Mouse (Mus musculus) forebrain, embryonic 16.5 days (tissue): ENCODE data around the gene Arhgap18. TPM values are rescaled to one million over a fixed set of nuclear protein-coding genes. Genes with fewer than 3 reads are reported as not detected.

Experiments
- ATAC-seq: fragments of 200-750 bp; cut with Nextera tagmentation; 2 replicates; pipeline ENCODE4 v1.8.0; 2017; ENCODE audit warnings: mild to moderate bottlenecking, moderate library complexity
- H3K27ac ChIP-seq: fragments of 300-500 bp; sonication (generic); 2 replicates; pipeline ENCODE4 v1.5.1; 2014; ENCODE audit warnings: low read length, control low read depth
- H3K27me3 ChIP-seq: fragments of 300-500 bp; sonication (generic); replicated peaks from 2 replicates; pipeline ENCODE4 v1.6.1; 2014; ENCODE audit warnings: low read length; ENCODE audit not compliant: control insufficient read depth, insufficient read depth
- H3K36me3 ChIP-seq: fragments of 300-500 bp; sonication (generic); 2 replicates; pipeline ENCODE4 v1.6.1; 2014; ENCODE audit not compliant: control insufficient read depth, insufficient read depth
- H3K4me1 ChIP-seq: fragments of 300-500 bp; sonication (generic); replicated peaks from 2 replicates; pipeline ENCODE4 v1.6.1; 2014; ENCODE audit warnings: low read length; ENCODE audit not compliant: control insufficient read depth, insufficient read depth
- H3K4me2 ChIP-seq: fragments of 300-500 bp; sonication (generic); 2 replicates; pipeline ENCODE4 v1.6.1; 2014; ENCODE audit warnings: mild to moderate bottlenecking, low read length, control low read depth
- H3K4me3 ChIP-seq: fragments of 300-500 bp; sonication (generic); replicated peaks from 2 replicates; pipeline ENCODE4 v1.5.1; 2014; ENCODE audit warnings: mild to moderate bottlenecking, low read length, control low read depth
- H3K9ac ChIP-seq: fragments of 300-500 bp; sonication (generic); replicated peaks from 2 replicates; pipeline ENCODE4 v1.6.1; 2014; ENCODE audit warnings: low read depth, low read length, control low read depth
- H3K9me3 ChIP-seq: fragments of 300-500 bp; sonication (generic); 2 replicates; pipeline ENCODE4 v1.6.1; 2016; ENCODE audit warnings: low read length; ENCODE audit not compliant: control insufficient read depth
- WGBS: fragments of 180-500 bp; shearing (Covaris S2); extraction: QIAGEN DNeasy Blood & Tissue Kit; methylation state at CpG from one replicate; pipeline ENCODE4 v1.1.7; 2014; 5-methylcytosine and 5-hydroxymethylcytosine counted together
- polyA plus RNA-seq: library from polyadenylated mRNA; unstranded; fragments of >200 nt; fragmentation: Nextera tagmentation; extraction: Ambion mirVana; gene quantifications from 2 replicates; pipeline ENCODE4 v1.2.1, GENCODE M21; 2015

The Arhgap18 gene
- polyA plus RNA-seq, 1 experiment from 2014 or later, result 13.2 TPM

DNA sequence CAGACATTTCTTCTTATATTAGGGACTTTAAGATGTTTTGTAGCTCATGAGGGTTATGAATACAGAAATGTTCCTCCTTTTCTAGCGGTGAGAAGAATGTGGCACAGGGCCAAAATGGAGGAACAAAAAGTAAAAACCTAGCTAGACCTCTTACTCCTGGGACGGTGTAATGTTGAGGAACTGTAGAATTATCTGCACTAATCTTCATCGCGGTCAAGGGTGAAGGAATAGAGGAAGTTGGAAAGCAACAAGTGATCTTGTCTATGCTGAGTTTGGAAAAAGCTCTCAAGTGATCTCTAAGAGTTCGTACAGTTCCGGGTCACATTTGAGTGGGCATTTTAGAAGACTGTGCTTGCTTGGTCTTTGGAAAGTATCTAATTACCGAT is 44.1 kb downstream of the Arhgap18 start:
- H3K4me1 ChIP-seq, result peaks cover 6% of the 10 kb centered on the region
- no peaks in the 10 kb centered on the region for H3K9me3 ChIP-seq
- 85% methylated on average over 7 of the region's 7 CpGs for WGBS
- H3K9ac ChIP-seq, result no peak overlapping the region
- no peaks in the 10 kb centered on the region for H3K36me3 ChIP-seq
- ATAC-seq, result no peak
- no peak overlapping the region for H3K27ac ChIP-seq
- no peak overlapping the region for H3K4me2 ChIP-seq
- H3K27me3 ChIP-seq, result no peaks in the 10 kb centered on the region
- no peak overlapping the region for H3K4me3 ChIP-seq

DNA sequence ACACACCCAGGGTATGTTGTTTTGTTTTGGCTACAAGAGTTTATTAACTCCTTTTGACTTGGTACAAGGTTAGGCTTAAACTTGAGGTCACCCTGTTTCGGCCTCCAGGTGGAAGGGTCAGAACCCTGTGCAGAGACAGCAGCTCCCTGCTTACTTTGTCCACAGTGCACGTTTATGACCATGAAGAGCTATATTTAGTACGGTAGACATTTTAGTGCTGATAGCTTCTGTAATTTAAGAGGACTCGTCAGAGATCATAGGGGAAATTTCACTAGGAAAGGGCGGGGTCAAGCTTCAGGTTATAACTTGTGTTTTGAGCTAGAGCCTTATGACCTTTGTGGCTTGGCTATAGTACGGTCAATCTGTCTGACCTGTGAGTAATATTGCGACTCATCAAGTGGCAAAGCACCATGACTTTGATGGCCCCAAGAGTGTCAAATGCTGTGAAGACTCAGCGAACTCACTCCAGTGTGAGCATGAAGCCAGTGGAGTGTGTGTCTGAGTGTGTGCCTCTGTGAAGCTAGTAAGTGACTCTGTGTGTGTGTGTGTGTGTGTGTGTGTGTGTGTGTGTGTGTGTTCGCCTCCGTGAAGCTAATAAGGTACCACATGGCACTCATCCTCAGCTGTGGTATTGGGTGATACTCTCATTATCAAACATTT is 45.7 kb downstream of the Arhgap18 start:
- H3K36me3 ChIP-seq, result no peaks in the 10 kb centered on the region
- ATAC-seq, result no peak

DNA sequence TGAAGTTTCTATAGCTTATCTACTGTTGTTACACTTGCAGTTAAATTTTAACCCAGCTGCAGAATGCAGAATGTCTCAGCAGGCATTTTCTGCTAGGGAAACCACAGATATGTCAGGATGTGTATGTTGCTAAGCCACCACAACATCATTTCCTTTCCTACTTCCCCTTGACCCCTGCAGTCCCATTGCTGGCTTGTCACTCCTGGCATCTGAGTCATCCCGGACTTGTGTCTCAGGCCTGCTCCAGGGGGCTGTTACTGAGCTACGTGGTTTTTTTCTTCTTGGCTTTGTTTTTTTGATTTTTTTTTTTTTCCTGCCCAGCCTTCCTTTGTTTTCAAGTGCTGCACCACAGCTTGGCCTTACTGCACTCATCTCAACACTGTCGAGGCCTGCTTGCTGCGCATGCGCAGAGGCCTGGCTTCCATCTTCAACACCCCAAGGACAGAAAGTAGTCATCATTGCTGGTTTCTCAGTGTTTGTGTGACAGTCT is 46.4 kb downstream of the Arhgap18 start:
- Histone ChIP-seq H3K9me3 (no peaks in the 10 kb centered on the region), H3K9ac (no peak overlapping the region), H3K4me1 (peaks cover 6% of the 10 kb centered on the region), H3K36me3 (no peaks in the 10 kb centered on the region), H3K27ac (no peak overlapping the region), H3K27me3 (no peaks in the 10 kb centered on the region), H3K4me3 (no peak overlapping the region), H3K4me2 (no peak overlapping the region)
- ATAC-seq, result no peak
- WGBS, result 58% methylated on average over 5 of the region's 5 CpGs

More for the DNA sequence above, 45.7 kb downstream of the Arhgap18 start:
- 90% methylated on average over 10 of the region's 10 CpGs for WGBS
- H3K4me3 ChIP-seq, result no peak overlapping the region
- peaks cover 6% of the 10 kb centered on the region for H3K4me1 ChIP-seq
- no peaks in the 10 kb centered on the region for H3K9me3 ChIP-seq
- H3K27me3 ChIP-seq, result no peaks in the 10 kb centered on the region
- H3K27ac ChIP-seq, result no peak overlapping the region
- H3K9ac ChIP-seq, result no peak overlapping the region
- H3K4me2 ChIP-seq, result no peak overlapping the region

DNA sequence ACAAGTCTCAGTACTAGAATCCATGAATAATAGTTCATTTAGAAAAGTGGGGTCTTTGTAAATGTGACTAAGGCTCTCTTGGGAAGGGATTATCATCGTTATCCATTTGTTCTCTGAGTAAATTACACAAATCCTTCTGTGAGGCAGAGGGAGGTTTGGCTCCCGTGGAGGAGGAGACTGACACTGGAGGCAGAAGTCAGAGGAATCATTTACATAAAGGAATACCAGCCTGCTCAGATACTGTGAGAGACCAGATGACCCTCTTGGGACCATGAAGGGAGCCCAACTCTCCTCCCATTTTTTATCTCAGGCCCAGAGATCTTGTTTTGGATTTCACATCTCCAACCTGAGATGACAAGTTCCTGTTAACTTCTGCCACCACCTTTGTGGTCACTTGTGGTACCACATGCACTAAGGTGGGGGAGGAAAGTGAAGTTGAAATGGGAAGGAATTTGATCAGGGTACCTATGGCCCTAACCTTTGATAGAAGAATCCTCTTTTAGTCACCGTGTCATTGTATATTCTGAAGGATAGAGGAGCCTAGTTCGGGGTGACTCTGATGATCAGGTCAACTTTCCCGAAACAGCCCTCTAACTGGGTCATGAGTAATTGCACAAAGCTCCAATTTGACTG is 51.2 kb downstream of the Arhgap18 start:
- Histone ChIP-seq H3K9ac (no peak overlapping the region), H3K4me2 (no peak overlapping the region), H3K27ac (no peak overlapping the region), H3K4me1 (peaks cover 3% of the 10 kb centered on the region), H3K4me3 (no peak overlapping the region), H3K27me3 (no peaks in the 10 kb centered on the region), H3K36me3 (no peaks in the 10 kb centered on the region), H3K9me3 (no peaks in the 10 kb centered on the region)
- WGBS, result 43% methylated on average over 5 of the region's 5 CpGs
- ATAC-seq, result peak; percentile 39; the same call in 1 of the 2 replicates

DNA sequence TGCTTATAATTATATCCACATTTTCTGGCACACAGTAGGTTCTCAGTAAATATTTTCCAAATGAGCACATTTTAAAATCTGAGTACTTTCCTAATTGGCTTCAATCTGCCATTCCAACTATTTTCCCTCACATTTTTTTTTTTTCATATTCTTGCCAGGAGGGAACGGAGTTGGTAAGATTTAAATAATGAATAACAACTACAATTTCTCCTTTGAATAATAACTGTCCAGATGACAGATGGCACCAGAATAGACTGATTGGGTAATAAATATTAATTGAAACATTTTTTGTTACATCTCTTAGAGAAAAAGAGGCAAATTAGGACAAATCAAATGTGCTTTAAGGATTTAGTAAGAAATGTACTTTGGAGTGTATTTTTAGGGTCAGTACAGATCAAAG is 51.8 kb downstream of the Arhgap18 start:
- Histone ChIP-seq H3K4me2 (no peak overlapping the region), H3K4me1 (peaks cover 3% of the 10 kb centered on the region), H3K4me3 (no peak overlapping the region), H3K36me3 (no peaks in the 10 kb centered on the region), H3K9ac (no peak overlapping the region), H3K27me3 (no peaks in the 10 kb centered on the region), H3K27ac (no peak overlapping the region), H3K9me3 (no peaks in the 10 kb centered on the region)
- 14% methylated on average over 1 of the region's 1 CpGs for WGBS
- ATAC-seq, result peak; percentile 57

DNA sequence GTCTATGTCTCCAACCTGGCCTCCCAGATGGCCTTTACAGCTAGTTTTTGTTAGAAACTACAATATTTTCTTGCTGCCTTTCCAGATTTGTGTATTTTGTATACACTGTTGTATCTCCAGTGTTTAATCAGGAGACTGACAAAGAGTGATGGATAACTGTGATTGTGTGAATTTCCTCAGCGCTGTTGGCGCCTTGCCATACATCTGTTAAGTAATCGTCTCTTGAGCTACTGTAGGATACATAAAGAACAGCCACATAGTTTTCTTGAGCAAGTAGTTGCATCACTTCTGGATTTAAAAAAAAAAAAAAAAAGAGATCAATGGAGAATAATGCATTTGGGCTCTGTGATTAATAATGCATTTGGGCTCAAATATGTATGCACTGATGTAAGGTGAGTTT is 52.9 kb downstream of the Arhgap18 start:
- Histone ChIP-seq H3K27ac (peak overlapping the region; percentile 41; the same call in 1 of the 2 replicates), H3K9me3 (no peaks in the 10 kb centered on the region), H3K4me2 (no peak overlapping the region), H3K27me3 (no peaks in the 10 kb centered on the region), H3K4me3 (no peak overlapping the region), H3K9ac (no peak overlapping the region), H3K4me1 (peaks cover 3% of the 10 kb centered on the region), H3K36me3 (no peaks in the 10 kb centered on the region)
- 50% methylated on average over 3 of the region's 3 CpGs for WGBS
- peak; percentile 64; the same call in 1 of the 2 replicates for ATAC-seq

DNA sequence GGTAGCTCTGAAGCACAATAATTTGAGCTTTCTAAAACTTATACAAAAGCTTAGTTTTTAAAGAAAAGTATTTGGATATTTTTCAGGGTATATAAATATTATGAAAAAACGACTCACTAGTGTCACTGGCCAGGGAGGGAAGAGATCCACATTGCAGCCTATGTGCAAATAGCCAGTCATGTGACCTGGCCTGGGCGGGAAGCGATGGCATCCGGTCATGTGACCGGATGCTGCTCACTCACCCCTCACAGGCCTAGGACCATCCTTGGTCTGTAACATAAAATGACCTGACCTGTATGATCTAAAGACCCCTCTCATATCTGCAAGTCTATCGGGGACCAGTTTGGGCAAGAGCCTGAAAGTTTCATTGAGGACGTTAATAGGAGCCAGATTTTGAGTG is 56.8 kb downstream of the Arhgap18 start:
- H3K27ac ChIP-seq, result no peak overlapping the region
- ATAC-seq, result no peak
- no peaks in the 10 kb centered on the region for H3K36me3 ChIP-seq
- no peaks in the 10 kb centered on the region for H3K27me3 ChIP-seq
- no peak overlapping the region for H3K4me3 ChIP-seq
- H3K4me2 ChIP-seq, result no peak overlapping the region
- no peaks in the 10 kb centered on the region for H3K9me3 ChIP-seq
- no peak overlapping the region for H3K9ac ChIP-seq
- peaks cover 3% of the 10 kb centered on the region for H3K4me1 ChIP-seq
- WGBS, result 93% methylated on average over 7 of the region's 7 CpGs

DNA sequence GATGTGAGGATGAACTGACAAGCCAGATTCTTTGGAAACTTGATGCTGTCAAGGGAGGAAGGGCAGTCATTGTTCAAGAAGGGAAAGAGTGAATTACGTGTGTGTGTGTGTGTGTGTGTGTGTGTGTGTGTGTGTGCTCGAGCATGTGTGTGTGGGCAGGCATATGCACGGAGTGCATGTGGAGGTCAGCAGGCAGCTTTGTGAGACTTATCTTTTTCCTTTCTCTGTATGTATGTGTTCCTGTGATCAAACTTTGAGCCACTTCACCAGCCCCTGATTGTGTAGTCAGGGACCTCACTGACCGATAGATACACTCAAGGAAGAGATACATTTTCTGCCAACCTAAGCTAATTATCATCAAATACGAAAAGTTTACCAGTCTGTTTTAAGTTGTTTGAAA is 57.6 kb downstream of the Arhgap18 start:
- Histone ChIP-seq H3K4me1 (peaks cover 3% of the 10 kb centered on the region), H3K4me3 (no peak overlapping the region), H3K4me2 (no peak overlapping the region), H3K9ac (no peak overlapping the region), H3K27me3 (no peaks in the 10 kb centered on the region), H3K36me3 (no peaks in the 10 kb centered on the region), H3K9me3 (no peaks in the 10 kb centered on the region), H3K27ac (no peak overlapping the region)
- ATAC-seq, result no peak
- 82% methylated on average over 5 of the region's 5 CpGs for WGBS

DNA sequence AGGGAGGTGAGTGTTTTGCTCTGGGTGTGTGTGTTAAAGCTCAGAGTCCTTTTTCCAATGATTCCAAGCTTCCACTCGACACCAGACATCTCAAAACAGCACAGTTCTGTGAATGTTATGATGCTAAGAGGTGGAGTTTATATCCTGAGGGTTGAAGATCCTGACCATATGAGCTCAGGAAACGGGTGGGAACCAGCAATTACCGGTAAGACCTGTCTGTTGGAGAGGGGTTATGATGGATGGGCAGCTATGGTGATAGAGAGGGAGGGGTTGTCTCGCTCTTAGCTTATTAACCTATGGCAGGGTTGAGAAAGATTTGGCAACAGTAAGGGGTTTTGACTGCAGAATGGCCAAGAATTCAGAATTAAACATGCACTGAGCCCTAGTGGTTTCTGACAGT is 58.1 kb downstream of the Arhgap18 start:
- no peaks in the 10 kb centered on the region for H3K36me3 ChIP-seq
- H3K27me3 ChIP-seq, result no peaks in the 10 kb centered on the region
- 86% methylated on average over 4 of the region's 4 CpGs for WGBS
- H3K4me1 ChIP-seq, result no peaks in the 10 kb centered on the region; the same call in 1 of the 2 replicates
- H3K4me3 ChIP-seq, result no peak overlapping the region
- no peak overlapping the region for H3K9ac ChIP-seq
- ATAC-seq, result no peak
- H3K9me3 ChIP-seq, result no peaks in the 10 kb centered on the region
- H3K4me2 ChIP-seq, result no peak overlapping the region
- no peak overlapping the region for H3K27ac ChIP-seq
